Mouse (Mus musculus): ENCODE measurements at regions not wholly inside any gene's neighbourhood (a gene's known extent, or its start where the extent isn't known, plus 50 kb on each side); places are given as distances from the start of the nearest gene placed in this dataset.

GRCm38 (mm10) chr12:57958527-57958926 is 253.0 kb upstream of the Sstr1 start:
- TF ChIP-seq CTCF (IDR thresholded peaks at IDR 0.05; ENCODE audit: low read depth) (no peak), EP300 (IDR thresholded peaks at IDR 0.05; ENCODE audit: low read depth) (no peak)
